Mouse (Mus musculus) hindbrain, embryonic 14.5 days (tissue): ENCODE measurements around the gene Gm28035. TPM values are rescaled to one million over a fixed set of nuclear protein-coding genes. Genes with fewer than 3 reads are reported as not detected.

Experiments used
- ATAC-seq: fragments of 200-750 bp; cut with Nextera tagmentation; 2 replicates; pipeline ENCODE4 v1.8.0; 2017; ENCODE audit warnings: moderate number of reproducible peaks, mild to moderate bottlenecking, moderate TSS enrichment, moderate library complexity; ENCODE audit not compliant: low FRiP score
- DNase-seq: peaks from one replicate; pipeline ENCODE4 v3.0.0-alpha.2; 2015; ENCODE audit warnings: low spot score
- H3K27ac ChIP-seq: fragments of 300-500 bp; sonication (generic); 2 replicates; pipeline ENCODE4 v1.5.1; 2014; ENCODE audit warnings: mild to moderate bottlenecking, moderate library complexity
- H3K27me3 ChIP-seq: fragments of 300-500 bp; sonication (generic); 2 replicates; pipeline ENCODE4 v1.6.1; 2014; ENCODE audit warnings: mild to moderate bottlenecking, low read length, mixed read lengths; ENCODE audit not compliant: control insufficient read depth, insufficient read depth
- H3K36me3 ChIP-seq: fragments of 300-500 bp; sonication (generic); replicated peaks from 2 replicates; pipeline ENCODE4 v1.6.1; 2014; ENCODE audit not compliant: control insufficient read depth, insufficient read depth
- H3K4me1 ChIP-seq: fragments of 300-500 bp; sonication (generic); replicated peaks from 2 replicates; pipeline ENCODE4 v1.6.1; 2014; ENCODE audit warnings: antibody characterized with exemption, low read length, mixed read lengths; ENCODE audit not compliant: control insufficient read depth, insufficient read depth
- H3K4me2 ChIP-seq: fragments of 300-500 bp; sonication (generic); replicated peaks from 2 replicates; pipeline ENCODE4 v1.6.1; 2014; ENCODE audit warnings: mild to moderate bottlenecking, moderate library complexity
- H3K4me3 ChIP-seq: fragments of 300-500 bp; sonication (generic); replicated peaks from 2 replicates; pipeline ENCODE4 v1.5.1; 2014; ENCODE audit warnings: mild to moderate bottlenecking, low read length
- H3K9ac ChIP-seq: fragments of 300-500 bp; sonication (generic); 2 replicates; pipeline ENCODE4 v1.6.1; 2014
- H3K9me3 ChIP-seq: fragments of 300-500 bp; sonication (generic); 2 replicates; pipeline ENCODE4 v1.6.1; 2016; ENCODE audit warnings: low read length; ENCODE audit not compliant: control insufficient read depth
- WGBS: fragments of 180-500 bp; shearing (Covaris S2); extraction: QIAGEN DNeasy Blood & Tissue Kit; methylation state at CpG from one replicate; pipeline ENCODE4 v1.1.7; 2014; 5-methylcytosine and 5-hydroxymethylcytosine counted together
- polyA plus RNA-seq: library from polyadenylated mRNA; unstranded; fragments of >200 nt; fragmentation: Nextera tagmentation; extraction: Ambion mirVana; gene quantifications from 2 replicates; pipeline ENCODE4 v1.2.1, GENCODE M21; 2014

Gm28035 gene
- polyA plus RNA-seq, 1 experiment from 2014 or later, result 0.07 TPM

- H3K4me1 ChIP-seq, result 0 out of 2 replicates have a peak, but pooled peaks cover under 1% of the 10 kb centered on the region
- ATAC-seq (no peak), DNase-seq (no peak)
- peaks cover 78% of the 10 kb centered on the region for H3K36me3 ChIP-seq
- WGBS, result 63% methylated on average over 4 of the region's 4 CpGs
- H3K27ac ChIP-seq, result no peak overlapping the region
- no peak overlapping the region for H3K4me2 ChIP-seq
- no peaks in the 10 kb centered on the region for H3K9me3 ChIP-seq
- H3K4me3 ChIP-seq, result no peak overlapping the region
- no peaks in the 10 kb centered on the region for H3K27me3 ChIP-seq
- H3K9ac ChIP-seq, result no peak overlapping the region
Observed at GRCm38 (mm10) chr2:30247681-30248080, 7.3 kb downstream of the Gm28035 start.

GRCm38 (mm10) chr2:30249182-30249581 lies 8.8 kb downstream of the Gm28035 start:
- peaks cover 63% of the 10 kb centered on the region for H3K36me3 ChIP-seq
- WGBS, result 91% methylated on average over 3 of the region's 3 CpGs

DNA sequence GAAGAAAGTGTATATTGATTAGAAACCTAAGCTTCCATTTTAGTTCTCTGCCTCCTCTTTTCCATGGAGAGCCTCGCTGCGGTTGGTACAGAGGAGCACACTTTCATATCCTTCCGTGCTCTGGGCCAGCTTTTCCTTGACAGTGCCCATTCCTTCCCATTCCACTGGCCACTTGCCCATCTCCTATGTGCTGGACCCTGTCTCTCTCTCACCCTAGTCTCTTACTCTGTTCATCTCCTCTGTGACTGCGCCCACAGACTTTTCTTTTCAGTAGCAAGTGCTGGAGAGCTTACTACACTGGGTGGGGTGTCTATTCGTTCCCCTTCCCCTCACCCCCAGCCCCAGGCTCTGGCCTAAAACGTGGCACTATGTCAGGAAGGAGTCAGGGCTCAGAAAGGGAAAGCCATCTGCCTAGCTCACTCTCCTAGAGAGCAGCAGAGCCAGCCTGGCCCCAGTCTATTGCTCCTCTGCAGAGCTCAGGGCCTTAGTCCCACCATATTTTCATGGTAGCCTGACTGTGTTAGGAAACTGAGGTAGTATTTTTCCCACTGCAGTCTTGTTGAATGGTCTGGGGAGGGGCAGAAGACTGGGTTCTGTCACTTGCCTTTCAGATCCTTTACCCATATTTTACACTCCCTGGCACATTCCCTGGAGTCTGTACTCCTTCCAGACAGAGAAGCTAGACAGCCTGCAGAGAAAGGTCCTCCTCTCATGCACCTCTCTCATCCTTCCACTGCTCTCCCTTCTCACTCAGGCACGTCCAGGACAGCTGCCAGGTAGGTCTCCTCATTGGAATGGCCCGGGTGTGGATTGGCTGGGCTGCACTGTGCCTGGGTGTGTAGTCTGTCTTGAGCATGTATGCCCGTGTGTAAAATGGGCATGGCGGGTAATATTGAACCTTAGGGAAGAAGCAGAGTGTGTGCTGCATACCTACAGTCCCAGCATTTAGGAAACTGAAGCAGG lies 10.1 kb downstream of the Gm28035 start:
- H3K9me3 ChIP-seq, result no peaks in the 10 kb centered on the region
- DNase-seq (no peak), ATAC-seq (no peak)
- no peak overlapping the region for H3K4me3 ChIP-seq
- H3K4me2 ChIP-seq, result no peak overlapping the region
- H3K27me3 ChIP-seq, result no peaks in the 10 kb centered on the region
- H3K36me3 ChIP-seq, result peaks cover 65% of the 10 kb centered on the region
- H3K9ac ChIP-seq, result no peak overlapping the region
- H3K27ac ChIP-seq, result no peak overlapping the region
- WGBS, result 89% methylated on average over 10 of the region's 10 CpGs
- H3K4me1 ChIP-seq, result no peaks in the 10 kb centered on the region

More at GRCm38 (mm10) chr2:30249182-30249581, 8.8 kb downstream of the Gm28035 start:
- ATAC-seq (no peak), DNase-seq (no peak)
- H3K27me3 ChIP-seq, result no peaks in the 10 kb centered on the region
- H3K9ac ChIP-seq, result no peak overlapping the region
- no peak overlapping the region for H3K4me3 ChIP-seq
- H3K4me2 ChIP-seq, result no peak overlapping the region
- no peak overlapping the region for H3K27ac ChIP-seq
- H3K4me1 ChIP-seq, result no peaks in the 10 kb centered on the region
- H3K9me3 ChIP-seq, result no peaks in the 10 kb centered on the region

- no peak overlapping the region for H3K4me2 ChIP-seq
- ATAC-seq (no peak), DNase-seq (no peak)
- no peak overlapping the region for H3K4me3 ChIP-seq
- H3K36me3 ChIP-seq, result peaks cover 71% of the 10 kb centered on the region
- no peak overlapping the region for H3K9ac ChIP-seq
- no peaks in the 10 kb centered on the region for H3K9me3 ChIP-seq
- 85% methylated on average over 5 of the region's 5 CpGs for WGBS
- no peak overlapping the region for H3K27ac ChIP-seq
- H3K27me3 ChIP-seq, result no peaks in the 10 kb centered on the region
- no peaks in the 10 kb centered on the region for H3K4me1 ChIP-seq
Observed at GRCm38 (mm10) chr2:30251417-30252104, 11.2 kb downstream of the Gm28035 start.

DNA sequence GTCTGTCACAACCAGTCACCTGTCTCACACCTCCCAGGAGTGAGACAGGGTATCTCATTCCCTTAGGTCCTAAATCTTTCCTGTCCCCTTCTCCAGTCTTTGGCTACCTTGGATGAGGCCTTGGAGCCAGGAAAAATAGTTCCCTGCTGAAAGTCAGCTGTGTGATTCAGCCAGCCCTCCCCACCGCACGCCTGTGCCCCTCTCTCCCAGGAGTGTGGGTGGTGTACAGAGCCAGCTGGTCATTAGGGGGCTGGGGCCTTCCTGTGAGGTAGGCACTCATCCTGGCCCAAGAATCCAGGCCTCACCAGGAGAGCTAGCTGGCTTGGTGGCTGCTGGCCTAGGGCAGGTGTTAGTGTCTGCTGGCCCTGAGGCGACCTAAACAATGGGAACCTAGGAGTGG lies 12.2 kb downstream of the Gm28035 start:
- H3K27me3 ChIP-seq, result no peaks in the 10 kb centered on the region
- 70% methylated on average over 3 of the region's 3 CpGs for WGBS
- H3K4me3 ChIP-seq, result no peak overlapping the region
- H3K4me2 ChIP-seq, result no peak overlapping the region
- H3K4me1 ChIP-seq, result no peaks in the 10 kb centered on the region
- no peak for ATAC-seq
- H3K9ac ChIP-seq, result no peak overlapping the region
- H3K36me3 ChIP-seq, result peaks cover 74% of the 10 kb centered on the region
- no peaks in the 10 kb centered on the region for H3K9me3 ChIP-seq
- no peak overlapping the region for H3K27ac ChIP-seq
- DNase-seq, result no peak

GRCm38 (mm10) chr2:30253809-30254208 lies 13.4 kb downstream of the Gm28035 start:
- Histone ChIP-seq H3K4me1 (no peaks in the 10 kb centered on the region), H3K9ac (no peak overlapping the region), H3K9me3 (no peaks in the 10 kb centered on the region), H3K4me2 (no peak overlapping the region), H3K27me3 (no peaks in the 10 kb centered on the region), H3K36me3 (peaks cover 79% of the 10 kb centered on the region), H3K4me3 (no peak overlapping the region), H3K27ac (no peak overlapping the region)
- 84% methylated on average over 5 of the region's 5 CpGs for WGBS
- no peak for ATAC-seq
- no peak for DNase-seq

DNA sequence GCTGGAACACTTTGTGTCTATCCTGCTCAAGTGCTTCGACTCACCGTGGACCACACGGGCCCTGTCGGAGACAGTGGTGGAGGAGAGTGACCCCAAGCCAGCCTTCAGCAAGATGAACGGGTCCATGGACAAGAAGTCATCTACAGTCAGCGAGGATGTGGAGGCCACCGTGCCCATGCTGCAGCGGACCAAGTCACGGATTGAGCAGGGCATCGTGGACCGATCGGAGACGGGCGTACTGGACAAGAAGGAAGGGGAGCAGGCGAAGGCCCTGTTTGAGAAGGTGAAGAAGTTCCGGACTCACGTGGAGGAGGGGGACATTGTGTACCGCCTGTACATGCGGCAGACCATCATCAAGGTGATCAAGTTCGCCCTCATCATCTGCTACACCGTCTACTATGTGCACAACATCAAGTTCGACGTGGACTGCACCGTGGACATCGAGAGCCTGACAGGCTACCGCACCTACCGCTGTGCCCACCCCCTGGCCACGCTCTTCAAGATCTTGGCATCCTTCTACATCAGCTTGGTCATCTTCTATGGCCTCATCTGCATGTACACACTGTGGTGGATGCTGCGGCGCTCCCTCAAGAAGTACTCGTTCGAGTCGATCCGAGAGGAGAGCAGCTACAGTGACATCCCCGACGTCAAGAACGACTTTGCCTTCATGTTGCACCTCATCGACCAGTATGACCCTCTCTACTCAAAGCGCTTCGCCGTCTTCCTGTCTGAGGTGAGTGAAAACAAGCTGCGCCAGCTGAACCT lies 15.4 kb downstream of the Gm28035 start:
- Histone ChIP-seq H3K27ac (no peak overlapping the region), H3K9me3 (no peaks in the 10 kb centered on the region), H3K4me2 (no peak overlapping the region), H3K36me3 (peaks cover 74% of the 10 kb centered on the region), H3K9ac (no peak overlapping the region), H3K4me1 (no peaks in the 10 kb centered on the region), H3K27me3 (no peaks in the 10 kb centered on the region), H3K4me3 (no peak overlapping the region)
- DNase-seq (no peak), ATAC-seq (no peak)
- WGBS, result 97% methylated on average over 42 of the region's 42 CpGs

DNA sequence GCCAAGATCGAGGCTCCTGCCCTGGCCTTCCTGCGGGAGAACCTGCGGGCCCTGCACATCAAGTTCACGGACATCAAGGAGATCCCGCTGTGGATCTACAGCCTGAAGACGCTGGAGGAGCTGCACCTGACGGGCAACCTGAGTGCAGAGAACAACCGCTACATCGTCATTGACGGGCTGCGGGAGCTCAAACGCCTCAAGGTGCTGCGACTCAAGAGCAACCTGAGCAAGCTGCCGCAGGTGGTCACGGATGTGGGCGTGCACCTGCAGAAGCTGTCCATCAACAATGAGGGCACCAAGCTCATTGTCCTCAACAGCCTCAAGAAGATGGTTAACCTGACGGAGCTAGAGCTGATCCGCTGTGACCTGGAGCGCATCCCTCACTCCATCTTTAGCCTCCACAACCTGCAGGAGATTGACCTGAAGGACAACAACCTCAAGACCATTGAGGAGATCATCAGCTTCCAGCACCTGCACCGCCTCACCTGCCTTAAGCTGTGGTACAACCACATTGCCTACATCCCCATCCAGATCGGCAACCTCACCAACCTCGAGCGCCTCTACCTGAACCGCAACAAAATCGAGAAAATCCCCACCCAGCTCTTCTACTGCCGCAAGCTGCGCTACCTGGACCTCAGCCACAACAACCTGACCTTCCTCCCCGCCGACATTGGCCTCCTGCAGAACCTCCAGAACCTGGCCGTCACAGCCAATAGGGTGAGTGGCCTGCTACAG lies 16.4 kb downstream of the Gm28035 start:
- H3K4me2 ChIP-seq, result no peak overlapping the region
- H3K4me1 ChIP-seq, result no peaks in the 10 kb centered on the region
- ATAC-seq, result no peak
- no peak for DNase-seq
- peaks cover 72% of the 10 kb centered on the region for H3K36me3 ChIP-seq
- no peaks in the 10 kb centered on the region for H3K27me3 ChIP-seq
- no peak overlapping the region for H3K4me3 ChIP-seq
- no peak overlapping the region for H3K9ac ChIP-seq
- no peaks in the 10 kb centered on the region for H3K9me3 ChIP-seq
- 98% methylated on average over 30 of the region's 30 CpGs for WGBS
- no peak overlapping the region for H3K27ac ChIP-seq
